13 mouse cellular contexts compared by ENCODE assay signal in the genomic region with DNA sequence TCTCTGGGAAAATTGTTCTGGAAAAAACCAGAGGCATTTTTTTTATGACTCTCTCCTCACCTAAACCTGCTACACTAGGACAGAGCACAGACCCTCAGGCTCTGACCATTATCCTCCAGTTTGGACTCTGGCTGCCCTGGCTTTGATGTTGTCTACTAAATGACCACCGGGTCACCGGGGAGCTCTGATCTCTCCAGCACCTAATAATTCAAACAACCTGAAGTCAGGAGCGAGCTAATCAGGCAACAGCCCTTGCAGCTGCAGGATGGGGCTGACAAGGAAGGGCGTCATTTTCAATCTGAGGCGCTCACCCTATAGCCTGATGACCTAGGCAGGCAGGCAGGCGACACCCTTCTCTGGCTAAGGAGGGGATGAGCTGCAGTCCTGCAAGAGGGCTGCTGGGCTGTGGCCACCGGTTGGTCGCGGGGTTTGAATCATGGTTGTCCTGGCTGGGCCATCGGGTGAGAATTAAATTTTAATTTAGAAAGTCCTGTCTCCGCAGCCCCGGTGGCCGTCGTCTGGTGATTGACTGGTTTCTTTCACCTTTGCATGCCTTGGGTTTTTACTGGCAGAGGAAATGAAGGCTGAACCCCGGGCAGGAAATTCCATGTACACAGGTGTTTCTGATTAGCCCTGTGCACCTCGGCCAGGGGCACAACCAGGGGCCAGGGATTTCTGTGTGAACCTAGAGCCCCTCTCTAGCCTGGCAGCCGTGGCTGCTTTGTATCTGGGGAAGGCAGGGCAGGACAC. TPM values are rescaled to one million over a fixed set of nuclear protein-coding genes. Genes with fewer than 3 reads are reported as not detected.
DNase-seq lines count a peak whose midpoint lies in the region; ATAC-seq and TF ChIP-seq lines count a peak whose summit lies in the region.
"Had no signal": no experiment of that assay in that cellular context is flagged by ENCODE, and none has a peak within 500 bp of the region (broad histone marks: within the 10 kb centered on the region; RNA-seq: fewer than 3 reads in every experiment).

No protein-coding gene starts in this region.

- intact Hi-C loops in gastrocnemius, adult 2 months (cut with DNase I): loop anchor here (5.0 to 10.0 kb wide), 3 partner anchors 67 to 275 kb away; a partner anchor contains a TSS

- peak; percentile 20; the same call in 1 of the 2 replicates for ATAC-seq in lung, embryonic 14.5 days (ENCODE audit: insufficient read depth)
- ATAC-seq in intestine, postnatal 0 days: peak; percentile 54
- ATAC-seq in stomach, embryonic 16.5 days (ENCODE audit: insufficient read depth, low FRiP score): peak; percentile 25; the same call in 1 of the 2 replicates

- no peak overlapping the region for H3K9ac ChIP-seq in lung, embryonic 14.5 days
- peak overlapping the region; percentile 22; the same call in 1 of the 2 replicates for H3K9ac ChIP-seq in intestine, postnatal 0 days (ENCODE audit: low read depth, low read length)
- H3K9ac ChIP-seq in stomach, embryonic 16.5 days (ENCODE audit: low read length): peak overlapping the region; percentile 33; the same call in 1 of the 2 replicates
- H3K9ac ChIP-seq: neural tube, embryonic 12.5 days had no signal

- DNase-seq in gastrocnemius, adult 2 months: peak; percentile 12
- DNase-seq in gastrocnemius, postnatal 10 days: no peak
- no peak for DNase-seq in lung, embryonic 14.5 days
- DNase-seq in lung, postnatal 36 days: no peak
- DNase-seq in right cerebral cortex, adult 18-20 months: no peak
- no peak for DNase-seq in urinary bladder, postnatal 10 days (ENCODE audit: low spot score)
- DNase-seq: adrenal gland, adult 2 months; cerebellum, adult 9-11 months; gastrocnemius, postnatal 36 days; layer of hippocampus, postnatal 36 days had no signal

- no peak for TF ChIP-seq CTCF in gastrocnemius, adult 2 months (IDR thresholded peaks at IDR 0.05)
- no peak for TF ChIP-seq CTCF in lung, embryonic 14.5 days (IDR thresholded peaks at IDR 0.05; ENCODE audit: low read depth)
- no peak for TF ChIP-seq CTCF in intestine, postnatal 0 days (IDR thresholded peaks at IDR 0.05; ENCODE audit: low read depth)

- H3K4me2 ChIP-seq in lung, embryonic 14.5 days: no peak overlapping the region
- H3K4me2 ChIP-seq in intestine, postnatal 0 days (replicated peaks; ENCODE audit: low read depth): peak overlapping the region; percentile 60
- peak overlapping the region; percentile 26 for H3K4me2 ChIP-seq in stomach, embryonic 16.5 days (ENCODE audit: low read depth, low read length)
- H3K4me2 ChIP-seq: neural tube, embryonic 12.5 days had no signal

- H3K9me3 ChIP-seq in lung, embryonic 14.5 days (ENCODE audit: low read depth, low read length): no peaks in the 10 kb centered on the region
- H3K9me3 ChIP-seq in intestine, postnatal 0 days (ENCODE audit: control insufficient read depth): no peaks in the 10 kb centered on the region
- H3K9me3 ChIP-seq in stomach, embryonic 16.5 days (replicated peaks; ENCODE audit: control insufficient read depth, low read length): no peaks in the 10 kb centered on the region
- H3K9me3 ChIP-seq: neural tube, embryonic 12.5 days had no signal

- WGBS in lung, embryonic 14.5 days: 10% methylated on average over 17 of the region's 17 CpGs
- 21% methylated on average over 17 of the region's 17 CpGs for WGBS in intestine, postnatal 0 days
- WGBS in stomach, embryonic 16.5 days: 19% methylated on average over 17 of the region's 17 CpGs

- H3K27me3 ChIP-seq in lung, embryonic 14.5 days (ENCODE audit: insufficient read depth, low read length): peaks cover 4% of the 10 kb centered on the region; the same call in 1 of the 2 replicates
- no peaks in the 10 kb centered on the region for H3K27me3 ChIP-seq in intestine, postnatal 0 days (replicated peaks; ENCODE audit: control insufficient read depth, insufficient read depth, low read length)
- H3K27me3 ChIP-seq in stomach, embryonic 16.5 days (ENCODE audit: control insufficient read depth, insufficient read depth, low read length): no peaks in the 10 kb centered on the region
- H3K27me3 ChIP-seq: neural tube, embryonic 12.5 days had no signal

- no peaks in the 10 kb centered on the region for H3K4me1 ChIP-seq in lung, embryonic 14.5 days (ENCODE audit: insufficient read depth)
- H3K4me1 ChIP-seq in intestine, postnatal 0 days (replicated peaks; ENCODE audit: control insufficient read depth, insufficient read depth, low read length): 0 out of 2 replicates have a peak, but pooled peaks cover 10% of the 10 kb centered on the region
- H3K4me1 ChIP-seq in stomach, embryonic 16.5 days (ENCODE audit: control insufficient read depth, insufficient read depth, low read length): peaks cover 28% of the 10 kb centered on the region

- no peaks in the 10 kb centered on the region for H3K36me3 ChIP-seq in lung, embryonic 14.5 days (ENCODE audit: insufficient read depth)
- H3K36me3 ChIP-seq in intestine, postnatal 0 days (ENCODE audit: control insufficient read depth, insufficient read depth): no peaks in the 10 kb centered on the region
- H3K36me3 ChIP-seq in stomach, embryonic 16.5 days (ENCODE audit: control insufficient read depth, insufficient read depth, low read length): no peaks in the 10 kb centered on the region
- H3K36me3 ChIP-seq: neural tube, embryonic 12.5 days had no signal

- no peak overlapping the region for H3K4me3 ChIP-seq in gastrocnemius, adult 2 months
- H3K4me3 ChIP-seq in lung, embryonic 14.5 days (ENCODE audit: low read depth, low read length): no peak overlapping the region
- H3K4me3 ChIP-seq in intestine, postnatal 0 days (ENCODE audit: low read depth, low read length): peak overlapping the region; percentile 9; the same call in 1 of the 2 replicates
- no peak overlapping the region for H3K4me3 ChIP-seq in stomach, embryonic 16.5 days (replicated peaks; ENCODE audit: low read length)
- H3K4me3 ChIP-seq: neural tube, embryonic 12.5 days had no signal

- no peak overlapping the region for H3K27ac ChIP-seq in gastrocnemius, adult 2 months
- H3K27ac ChIP-seq in lung, embryonic 14.5 days (ENCODE audit: low read depth): no peak overlapping the region
- no peak overlapping the region for H3K27ac ChIP-seq in intestine, postnatal 0 days (ENCODE audit: low read depth, low read length)
- H3K27ac ChIP-seq in stomach, embryonic 16.5 days (ENCODE audit: low read length): peak overlapping the region; percentile 41; the same call in 1 of the 2 replicates
- H3K27ac ChIP-seq: neural tube, embryonic 12.5 days had no signal

RNA-seq across cellular contexts. Expression of a gene that starts 18.9 kb away (rescaled TPM):
- under 1 TPM; 0.18 to 0.28 TPM for total RNA-seq in gastrocnemius, adult 2 months (2021)
- 1 to 10 TPM in 1 of 2 experiments, under 1 TPM in 1; 0.45 to 1.2 TPM for total RNA-seq in gastrocnemius, postnatal 10 days (2021)
- polyA plus RNA-seq in lung, embryonic 14.5 days (2014; fragmentation: Nextera tagmentation; extraction: Ambion mirVana): 0.85 and 1.0 TPM in 2 replicates
- polyA plus RNA-seq in intestine, postnatal 0 days (2015; fragmentation: Nextera tagmentation; extraction: Ambion mirVana): 3.3 and 3.4 TPM in 2 replicates
- 4.9 and 5.6 TPM in 2 replicates for polyA plus RNA-seq in stomach, embryonic 16.5 days (2015; fragmentation: Nextera tagmentation; extraction: Ambion mirVana)

RNA-seq across cellular contexts. Expression of a gene that starts 23.6 kb away (rescaled TPM):
- 10 to 100 TPM; 64.1 to 69.2 TPM for total RNA-seq in gastrocnemius, adult 2 months (2021)
- total RNA-seq in gastrocnemius, postnatal 10 days (2021): 10 to 100 TPM; 68.3 to 81.6 TPM
- 359 and 377 TPM in 2 replicates for polyA plus RNA-seq in lung, embryonic 14.5 days (2014; fragmentation: Nextera tagmentation; extraction: Ambion mirVana)
- 132 and 138 TPM in 2 replicates for polyA plus RNA-seq in intestine, postnatal 0 days (2015; fragmentation: Nextera tagmentation; extraction: Ambion mirVana)
- polyA plus RNA-seq in stomach, embryonic 16.5 days (2015; fragmentation: Nextera tagmentation; extraction: Ambion mirVana): 247 and 271 TPM in 2 replicates
